Mouse (Mus musculus) liver, embryonic 14.5 days (tissue): Measurements from ENCODE around the gene Rab11fip5. TPM values are rescaled to one million over a fixed set of nuclear protein-coding genes. Genes with fewer than 3 reads are reported as not detected.

Experiments used
- ATAC-seq: fragments of 200-750 bp; cut with Nextera tagmentation; 2 replicates; pipeline ENCODE4 v1.8.0; 2017; ENCODE audit warnings: moderate number of reproducible peaks, mild to moderate bottlenecking, moderate library complexity; ENCODE audit not compliant: insufficient read depth
- DNase-seq, 3 experiments: peaks; one replicate each; pipeline ENCODE4 v3.0.0-alpha.2; 2012 to 2013; ENCODE audit warnings: low read depth in 3 of 3, low spot score in 3 of 3
- H3K27ac ChIP-seq: fragments of 300-500 bp; sonication (generic); 2 replicates; pipeline ENCODE4 v1.5.1; 2014; ENCODE audit warnings: moderate library complexity, mild to moderate bottlenecking, control low read depth, inconsistent platforms
- H3K27me3 ChIP-seq: fragments of 300-500 bp; sonication (generic); 2 replicates; pipeline ENCODE4 v1.6.1; 2014; ENCODE audit warnings: mild to moderate bottlenecking, low read length, moderate library complexity; ENCODE audit not compliant: control insufficient read depth, insufficient read depth
- H3K36me3 ChIP-seq: fragments of 300-500 bp; sonication (generic); replicated peaks from 2 replicates; pipeline ENCODE4 v1.6.1; 2014; ENCODE audit warnings: low read depth; ENCODE audit not compliant: control insufficient read depth, insufficient read depth
- H3K4me1 ChIP-seq, 2 experiments: fragments of 200-500 bp in 1 of 2; fragments of 300-500 bp in 1 of 2; sonication (generic) in 1 of 2; replicated peaks; 2 replicates each; pipeline ENCODE4 v1.6.1; 2012 to 2014; ENCODE audit warnings: antibody characterized with exemption in 1 of 2, inconsistent platforms in 1 of 2, low read length in 1 of 2; ENCODE audit not compliant: control insufficient read depth in 2 of 2, insufficient read depth in 2 of 2
- H3K4me2 ChIP-seq: fragments of 300-500 bp; sonication (generic); 2 replicates; pipeline ENCODE4 v1.6.1; 2014; ENCODE audit warnings: low read depth, mild to moderate bottlenecking, control low read depth, moderate library complexity
- H3K4me3 ChIP-seq, 2 experiments: fragments of 200-500 bp in 1 of 2; fragments of 300-500 bp in 1 of 2; sonication (generic) in 1 of 2; 2 replicates each; pipeline ENCODE4 v1.5.1; 2012 to 2014; ENCODE audit warnings: low read depth in 2 of 2, low read length in 2 of 2, mild to moderate bottlenecking in 2 of 2, control low read depth in 1 of 2, inconsistent platforms in 1 of 2, moderate library complexity in 1 of 2; ENCODE audit not compliant: insufficient read depth in 1 of 2
- H3K9ac ChIP-seq: fragments of 300-500 bp; sonication (generic); replicated peaks from 2 replicates; pipeline ENCODE4 v1.6.1; 2014; ENCODE audit warnings: mild to moderate bottlenecking, control low read depth, moderate library complexity
- H3K9me3 ChIP-seq: fragments of 300-500 bp; sonication (generic); 2 replicates; pipeline ENCODE4 v1.6.1; 2016; ENCODE audit warnings: low read length, mixed read lengths; ENCODE audit not compliant: control insufficient read depth
- CTCF ChIP-seq: IDR thresholded peaks from 2 replicates; pipeline ENCODE4 v1.5.1; 2016; ENCODE audit warnings: antibody characterized with exemption, low read depth, control low read depth
- EP300 ChIP-seq: IDR thresholded peaks from 2 replicates; pipeline ENCODE4 v1.6.1; 2016; ENCODE audit warnings: antibody characterized with exemption, low read depth
- WGBS: fragments of 180-500 bp; shearing (Covaris S2); extraction: QIAGEN DNeasy Blood & Tissue Kit; methylation state at CpG from one replicate; pipeline ENCODE4 v1.1.7; 2014; ENCODE audit not compliant: insufficient replicate concordance; 5-methylcytosine and 5-hydroxymethylcytosine counted together
- polyA plus RNA-seq, 2 experiments: library from polyadenylated mRNA; depleted of rRNA in 1 of 2; stranded (reverse) in 1 of 2; unstranded in 1 of 2; fragments of >200 nt; fragmentation: Nextera tagmentation in 1 of 2; extraction: Ambion mirVana in 1 of 2; gene quantifications; 2 replicates each; pipeline versions ENCODE4 v1.2.1 to v1.2.3; 2012 to 2014

Gene Rab11fip5
- polyA plus RNA-seq, 2 experiments = 0.33 to 0.40 TPM

DNA sequence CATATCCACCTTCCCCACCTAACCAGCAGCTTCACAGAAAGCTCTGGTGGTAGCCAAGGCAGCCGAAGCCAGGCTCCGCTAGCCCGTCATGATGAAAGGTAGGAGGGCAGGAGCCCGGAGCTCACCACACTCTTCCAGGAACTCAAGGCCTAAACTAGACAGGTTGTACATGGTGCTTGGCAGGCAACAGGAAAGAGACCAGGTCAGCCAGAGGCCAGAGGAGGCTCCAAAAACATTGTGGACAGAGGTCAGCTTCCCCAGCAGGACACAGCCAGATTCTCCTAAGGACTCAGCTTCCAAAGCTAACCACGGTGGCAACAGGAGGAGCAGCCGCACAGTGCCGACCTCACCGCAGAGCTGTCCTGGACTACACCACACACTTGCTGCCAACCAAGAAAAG, 31.4 kb downstream of the Rab11fip5 start:
- Histone ChIP-seq H3K4me2 (no peak overlapping the region), H3K4me1 (no peaks in the 10 kb centered on the region), H3K9me3 (no peaks in the 10 kb centered on the region), H3K27me3 (no peaks in the 10 kb centered on the region), H3K9ac (no peak overlapping the region), H3K27ac (no peak overlapping the region), H3K36me3 (no peaks in the 10 kb centered on the region), H3K4me3 (no peak overlapping the region)
- ATAC-seq = no peak
- WGBS = 74% methylated on average over 8 of the region's 8 CpGs
- TF ChIP-seq EP300 = no peak
- TF ChIP-seq CTCF = no peak
- DNase-seq = no peak

DNA sequence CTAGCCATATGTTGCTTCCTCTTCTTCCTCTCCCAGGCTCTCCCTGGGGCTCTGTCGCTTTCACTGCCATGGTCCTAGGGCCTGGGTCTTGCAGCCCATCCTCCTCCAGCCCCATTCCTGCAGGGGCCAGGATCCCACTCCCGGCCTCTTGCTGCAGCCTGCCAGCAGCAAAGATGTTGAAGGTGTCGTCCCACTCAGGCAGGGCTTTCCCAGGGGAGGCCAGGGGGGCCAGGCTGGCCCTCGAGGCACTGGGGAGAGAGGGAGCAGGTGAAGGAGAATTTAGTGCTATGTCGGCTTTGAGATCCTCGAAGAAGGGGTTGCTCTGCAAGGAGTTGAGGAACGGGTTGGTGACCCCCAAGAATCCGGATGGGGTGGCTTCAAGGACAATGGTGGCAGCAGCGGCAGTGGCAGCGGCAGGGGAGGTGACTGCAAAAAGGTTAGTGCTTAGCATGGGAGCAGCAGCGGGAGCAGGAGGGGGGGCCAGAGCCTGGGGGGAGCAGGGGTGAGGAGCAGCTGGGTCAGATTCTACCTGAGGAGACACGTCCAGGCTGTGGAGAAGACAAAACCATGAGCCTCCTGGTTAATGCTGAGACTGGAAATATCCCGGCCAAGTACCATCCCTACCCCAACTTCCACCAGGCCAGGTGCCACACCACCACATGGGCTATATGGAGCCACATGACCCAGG, 32.5 kb downstream of the Rab11fip5 start:
- no peaks in the 10 kb centered on the region for H3K9me3 ChIP-seq
- 54% methylated on average over 13 of the region's 13 CpGs for WGBS
- H3K4me3 ChIP-seq = no peak overlapping the region
- ATAC-seq = no peak
- TF ChIP-seq CTCF (no peak), EP300 (no peak)
- H3K4me1 ChIP-seq = no peaks in the 10 kb centered on the region
- H3K27me3 ChIP-seq = no peaks in the 10 kb centered on the region
- H3K4me2 ChIP-seq = no peak overlapping the region
- no peaks in the 10 kb centered on the region for H3K36me3 ChIP-seq
- no peak for DNase-seq
- no peak overlapping the region for H3K27ac ChIP-seq
- H3K9ac ChIP-seq = no peak overlapping the region

DNA sequence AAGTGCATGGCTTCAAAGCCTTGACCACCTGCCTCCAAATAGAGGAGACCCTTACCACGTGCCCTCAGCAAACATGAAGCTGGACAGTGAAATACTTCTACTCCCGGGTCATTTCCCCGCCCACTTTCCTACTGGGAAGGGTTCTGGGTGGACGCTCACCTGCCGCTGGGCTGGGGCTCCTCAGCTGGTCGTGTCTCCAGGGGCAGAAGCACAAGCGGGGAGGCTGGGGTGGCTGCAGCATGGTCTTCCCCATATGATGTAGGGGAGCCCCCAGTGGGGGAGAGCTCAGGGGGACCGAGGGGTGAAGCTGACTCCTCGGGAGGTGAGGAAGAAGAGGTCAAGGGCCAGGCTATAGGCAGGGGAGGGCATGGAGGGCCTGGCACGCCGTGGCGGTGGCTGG, 34.2 kb downstream of the Rab11fip5 start:
- H3K27me3 ChIP-seq = no peaks in the 10 kb centered on the region
- H3K27ac ChIP-seq = no peak overlapping the region
- H3K4me2 ChIP-seq = no peak overlapping the region
- H3K9me3 ChIP-seq = no peaks in the 10 kb centered on the region
- H3K9ac ChIP-seq = no peak overlapping the region
- no peaks in the 10 kb centered on the region for H3K36me3 ChIP-seq
- H3K4me3 ChIP-seq = no peak overlapping the region
- 48% methylated on average over 12 of the region's 12 CpGs for WGBS
- no peaks in the 10 kb centered on the region for H3K4me1 ChIP-seq
- ATAC-seq (no peak), DNase-seq (no peak)
- no peak for TF ChIP-seq CTCF
- no peak for TF ChIP-seq EP300

DNA sequence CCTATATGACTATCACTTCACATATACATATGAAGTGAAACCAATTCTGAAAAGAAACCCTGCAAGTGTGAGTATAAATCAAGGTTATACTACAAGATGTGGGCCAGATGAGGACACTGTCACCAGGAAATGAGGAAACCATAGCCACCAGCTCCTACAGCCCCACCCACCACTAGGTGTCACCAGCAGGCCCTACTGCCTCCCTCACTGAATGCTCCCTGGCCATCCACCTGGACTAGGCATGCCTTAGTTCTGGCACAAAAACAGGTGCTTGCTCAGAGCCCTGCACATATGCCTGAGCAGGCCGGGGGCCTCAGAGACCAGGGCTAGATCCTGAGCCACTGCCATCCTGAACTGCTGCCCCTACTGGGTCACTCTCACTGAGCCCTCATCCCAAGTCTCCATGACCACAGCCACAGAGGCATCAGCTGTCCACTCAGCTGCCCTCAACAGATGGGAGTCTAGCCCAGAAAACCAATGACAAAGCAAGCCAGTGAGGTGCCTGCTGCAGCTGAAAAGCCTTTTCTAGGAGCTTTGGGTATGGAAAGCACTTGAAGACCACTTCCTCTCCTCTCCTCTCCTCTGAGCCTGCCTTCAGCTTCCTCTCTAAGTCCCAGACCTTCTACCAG, 35.0 kb downstream of the Rab11fip5 start:
- no peaks in the 10 kb centered on the region for H3K27me3 ChIP-seq
- H3K4me2 ChIP-seq = no peak overlapping the region
- no peak overlapping the region for H3K4me3 ChIP-seq
- ATAC-seq (no peak), DNase-seq (no peak)
- H3K27ac ChIP-seq = no peak overlapping the region
- no peaks in the 10 kb centered on the region for H3K36me3 ChIP-seq
- WGBS = 44% methylated on average over 1 of the region's 1 CpGs
- TF ChIP-seq EP300 (no peak), CTCF (peak; percentile 80)
- H3K4me1 ChIP-seq = no peaks in the 10 kb centered on the region
- H3K9me3 ChIP-seq = no peaks in the 10 kb centered on the region
- no peak overlapping the region for H3K9ac ChIP-seq

DNA sequence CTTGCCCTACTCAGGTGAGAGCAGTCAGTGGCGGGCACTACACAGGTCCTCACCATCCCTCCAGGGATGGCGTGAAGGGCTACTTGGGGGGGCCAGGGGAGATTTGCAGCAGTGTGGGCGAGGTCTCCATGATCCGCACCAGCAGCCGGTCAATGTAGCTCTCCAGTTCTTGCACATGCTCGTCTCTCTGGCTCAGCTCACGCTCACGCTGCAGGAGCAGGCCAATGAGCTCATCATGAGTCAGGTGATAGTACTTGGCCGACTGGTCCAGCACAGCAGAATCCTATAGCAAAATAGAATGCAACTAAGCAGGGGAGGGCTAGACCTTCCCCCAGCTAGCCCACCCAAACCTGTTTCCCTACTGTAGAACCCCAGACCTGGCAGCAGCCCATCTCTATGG, 37.5 kb downstream of the Rab11fip5 start:
- Histone ChIP-seq H3K9me3 (no peaks in the 10 kb centered on the region), H3K4me1 (peaks cover 0 to 3% of the 10 kb centered on the region in 2 experiments; a peak in 2 of 4 replicates), H3K4me3 (no peak overlapping the region), H3K27me3 (peaks cover 3% of the 10 kb centered on the region), H3K27ac (no peak overlapping the region), H3K36me3 (no peaks in the 10 kb centered on the region), H3K9ac (no peak overlapping the region), H3K4me2 (no peak overlapping the region)
- WGBS = 67% methylated on average over 9 of the region's 9 CpGs
- TF ChIP-seq CTCF (no peak), EP300 (no peak)
- no peak for DNase-seq
- no peak for ATAC-seq
